Mouse (Mus musculus) forebrain, embryonic 14.5 days (tissue): ENCODE results near the gene Nek1. TPM values are rescaled to one million over a fixed set of nuclear protein-coding genes. Genes with fewer than 3 reads are reported as not detected.

ENCODE experiments used
- ATAC-seq: fragments of 200-750 bp; cut with Nextera tagmentation; 2 replicates; pipeline ENCODE4 v1.8.0; 2017; ENCODE audit warnings: mild to moderate bottlenecking, moderate library complexity
- DNase-seq: peaks from one replicate; pipeline ENCODE4 v3.0.0-alpha.2; 2015; ENCODE audit warnings: low spot score
- H3K27ac ChIP-seq: fragments of 300-500 bp; sonication (generic); 2 replicates; pipeline ENCODE4 v1.5.1; 2014; ENCODE audit warnings: low read depth, mild to moderate bottlenecking, control low read depth, low read length, moderate library complexity
- H3K27me3 ChIP-seq: fragments of 300-500 bp; sonication (generic); replicated peaks from 2 replicates; pipeline ENCODE4 v1.6.1; 2014; ENCODE audit warnings: low read length, control low read depth, mixed read lengths; ENCODE audit not compliant: control insufficient read depth, insufficient read depth
- H3K36me3 ChIP-seq: fragments of 300-500 bp; sonication (generic); 2 replicates; pipeline ENCODE4 v1.6.1; 2014; ENCODE audit warnings: low read length, control low read depth; ENCODE audit not compliant: control insufficient read depth, insufficient read depth
- H3K4me1 ChIP-seq: fragments of 300-500 bp; sonication (generic); 2 replicates; pipeline ENCODE4 v1.6.1; 2014; ENCODE audit warnings: antibody characterized with exemption, low read length, control low read depth; ENCODE audit not compliant: control insufficient read depth, insufficient read depth
- H3K4me2 ChIP-seq: fragments of 300-500 bp; sonication (generic); 2 replicates; pipeline ENCODE4 v1.6.1; 2014; ENCODE audit warnings: mild to moderate bottlenecking, control low read depth, low read length
- H3K4me3 ChIP-seq: fragments of 300-500 bp; sonication (generic); 2 replicates; pipeline ENCODE4 v1.5.1; 2014; ENCODE audit warnings: low read depth, low read length, control low read depth
- H3K9ac ChIP-seq: fragments of 300-500 bp; sonication (generic); 2 replicates; pipeline ENCODE4 v1.6.1; 2014; ENCODE audit warnings: mild to moderate bottlenecking, low read length, control low read depth, moderate library complexity
- H3K9me3 ChIP-seq: fragments of 300-500 bp; sonication (generic); replicated peaks from 2 replicates; pipeline ENCODE4 v1.6.1; 2016; ENCODE audit warnings: low read length, control low read depth, mixed read lengths; ENCODE audit not compliant: control insufficient read depth
- WGBS: fragments of 180-500 bp; shearing (Covaris S2); extraction: QIAGEN DNeasy Blood & Tissue Kit; methylation state at CpG from one replicate; pipeline ENCODE4 v1.1.7; 2014; 5-methylcytosine and 5-hydroxymethylcytosine counted together
- polyA plus RNA-seq: library from polyadenylated mRNA; unstranded; fragments of >200 nt; fragmentation: Nextera tagmentation; extraction: Ambion mirVana; gene quantifications from 2 replicates; pipeline ENCODE4 v1.2.1, GENCODE M21; 2014

The Nek1 gene
- polyA plus RNA-seq, 1 experiment from 2014 or later: 19.9 TPM

DNA sequence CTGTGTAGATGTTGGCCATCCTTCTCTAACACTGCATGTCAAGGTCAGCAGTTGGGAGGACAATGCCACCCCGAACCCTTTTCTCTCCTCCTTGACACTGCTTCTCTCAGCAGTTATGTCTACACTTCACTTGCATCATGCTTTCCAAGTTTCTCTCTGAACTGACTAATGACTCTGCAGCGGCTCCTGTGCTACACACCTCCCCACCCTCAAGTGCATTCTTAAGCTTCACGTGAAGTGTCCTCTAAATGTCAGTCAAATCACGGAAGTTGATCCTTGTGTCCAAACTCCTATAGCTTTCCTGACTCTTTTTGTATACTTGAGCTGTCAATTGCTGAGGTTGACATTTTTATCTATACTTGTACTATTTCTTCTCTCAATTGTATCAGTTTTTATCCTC lies 117.5 kb downstream of the Nek1 start:
- ATAC-seq (no peak), DNase-seq (no peak)
- 0 out of 2 replicates have a peak, but pooled peaks cover 4% of the 10 kb centered on the region for H3K36me3 ChIP-seq
- H3K27me3 ChIP-seq: no peaks in the 10 kb centered on the region
- H3K9me3 ChIP-seq: no peaks in the 10 kb centered on the region
- H3K4me2 ChIP-seq: no peak overlapping the region
- H3K9ac ChIP-seq: no peak overlapping the region
- H3K4me3 ChIP-seq: no peak overlapping the region
- WGBS: 88% methylated on average over 4 of the region's 4 CpGs
- H3K27ac ChIP-seq: no peak overlapping the region
- no peaks in the 10 kb centered on the region for H3K4me1 ChIP-seq

DNA sequence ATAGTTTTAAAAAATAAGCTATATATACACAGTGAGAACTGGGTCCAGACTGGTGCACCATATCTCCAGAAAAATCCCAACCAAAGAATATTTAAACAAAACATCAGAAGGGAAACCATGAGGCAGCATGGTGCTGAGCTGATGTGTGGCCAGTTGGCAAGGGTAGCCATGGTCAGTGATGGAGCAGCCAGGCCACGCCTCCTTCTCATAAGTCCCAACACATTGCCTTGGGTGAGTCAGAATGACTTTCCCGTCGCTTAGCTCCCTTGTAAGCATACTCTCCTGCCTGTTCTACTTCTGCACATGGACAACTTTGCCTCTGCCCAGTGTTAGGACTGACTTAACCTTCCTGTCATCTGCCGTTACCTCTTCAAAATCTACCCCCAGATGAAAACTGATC lies 118.9 kb downstream of the Nek1 start:
- H3K27me3 ChIP-seq: no peaks in the 10 kb centered on the region
- no peak overlapping the region for H3K4me2 ChIP-seq
- H3K9ac ChIP-seq: no peak overlapping the region
- WGBS: 96% methylated on average over 4 of the region's 4 CpGs
- H3K27ac ChIP-seq: no peak overlapping the region
- H3K9me3 ChIP-seq: no peaks in the 10 kb centered on the region
- H3K4me3 ChIP-seq: no peak overlapping the region
- ATAC-seq (no peak), DNase-seq (no peak)
- H3K36me3 ChIP-seq: 0 out of 2 replicates have a peak, but pooled peaks cover under 1% of the 10 kb centered on the region
- no peaks in the 10 kb centered on the region for H3K4me1 ChIP-seq

DNA sequence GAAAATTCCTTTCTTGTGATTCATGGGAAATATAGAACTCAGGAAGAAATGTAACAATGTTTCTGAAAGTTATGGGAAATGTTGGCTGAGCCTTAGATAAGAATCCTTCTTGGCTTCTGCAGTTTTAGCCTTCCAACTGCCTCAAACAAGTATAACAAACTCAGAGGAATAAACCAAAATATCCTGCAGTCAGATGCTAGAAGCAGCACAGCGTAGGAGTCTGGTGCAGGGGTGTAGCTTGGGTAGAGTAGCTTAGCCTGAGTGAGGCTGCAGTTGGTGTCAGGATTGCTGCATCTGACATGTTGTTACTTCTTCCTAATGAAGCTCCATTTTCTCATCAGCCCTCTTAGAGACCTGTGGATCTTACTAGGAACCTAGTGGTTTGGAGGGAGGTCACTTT lies 128.6 kb downstream of the Nek1 start:
- WGBS: 100% methylated on average over 1 of the region's 1 CpGs
- H3K27ac ChIP-seq: no peak overlapping the region
- DNase-seq (no peak), ATAC-seq (no peak)
- H3K4me3 ChIP-seq: no peak overlapping the region
- H3K4me1 ChIP-seq: no peaks in the 10 kb centered on the region
- no peaks in the 10 kb centered on the region for H3K9me3 ChIP-seq
- H3K27me3 ChIP-seq: no peaks in the 10 kb centered on the region
- no peak overlapping the region for H3K4me2 ChIP-seq
- H3K9ac ChIP-seq: no peak overlapping the region
- peaks cover 16% of the 10 kb centered on the region; the same call in 1 of the 2 replicates for H3K36me3 ChIP-seq

DNA sequence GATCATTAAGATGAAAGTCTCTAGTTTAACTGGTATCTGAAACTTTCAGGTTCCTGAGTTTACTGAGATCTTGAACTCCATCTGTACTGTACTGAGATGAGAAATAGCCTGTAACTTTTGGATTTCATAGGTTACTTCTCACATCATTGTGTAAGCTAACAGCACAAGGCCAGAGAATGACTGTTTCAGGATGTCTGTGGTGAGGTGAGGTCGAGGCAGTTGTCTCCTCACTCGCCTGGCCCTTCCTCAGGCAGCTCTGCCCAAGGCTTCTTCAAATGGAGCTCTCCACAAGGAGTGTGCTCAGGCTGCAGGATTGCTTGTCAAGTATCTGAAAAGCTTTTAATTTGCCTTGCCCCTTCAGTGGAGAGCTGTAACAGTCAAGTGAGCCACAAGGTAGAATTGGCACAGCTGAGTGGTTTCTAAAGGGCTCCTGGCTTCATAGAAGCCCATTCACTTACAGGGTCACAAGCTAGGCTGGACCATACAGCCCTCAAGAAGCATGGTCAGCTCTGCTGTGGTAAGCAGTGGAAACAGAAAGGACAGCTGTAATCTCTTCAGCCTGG lies 134.4 kb downstream of the Nek1 start:
- no peaks in the 10 kb centered on the region for H3K4me1 ChIP-seq
- DNase-seq: no peak
- H3K36me3 ChIP-seq: peaks cover 13% of the 10 kb centered on the region; the same call in 1 of the 2 replicates
- WGBS: 58% methylated on average over 2 of the region's 2 CpGs
- H3K9me3 ChIP-seq: no peaks in the 10 kb centered on the region
- H3K27ac ChIP-seq: no peak overlapping the region
- H3K4me3 ChIP-seq: no peak overlapping the region
- ATAC-seq: no peak
- H3K27me3 ChIP-seq: no peaks in the 10 kb centered on the region
- H3K4me2 ChIP-seq: no peak overlapping the region
- no peak overlapping the region for H3K9ac ChIP-seq

DNA sequence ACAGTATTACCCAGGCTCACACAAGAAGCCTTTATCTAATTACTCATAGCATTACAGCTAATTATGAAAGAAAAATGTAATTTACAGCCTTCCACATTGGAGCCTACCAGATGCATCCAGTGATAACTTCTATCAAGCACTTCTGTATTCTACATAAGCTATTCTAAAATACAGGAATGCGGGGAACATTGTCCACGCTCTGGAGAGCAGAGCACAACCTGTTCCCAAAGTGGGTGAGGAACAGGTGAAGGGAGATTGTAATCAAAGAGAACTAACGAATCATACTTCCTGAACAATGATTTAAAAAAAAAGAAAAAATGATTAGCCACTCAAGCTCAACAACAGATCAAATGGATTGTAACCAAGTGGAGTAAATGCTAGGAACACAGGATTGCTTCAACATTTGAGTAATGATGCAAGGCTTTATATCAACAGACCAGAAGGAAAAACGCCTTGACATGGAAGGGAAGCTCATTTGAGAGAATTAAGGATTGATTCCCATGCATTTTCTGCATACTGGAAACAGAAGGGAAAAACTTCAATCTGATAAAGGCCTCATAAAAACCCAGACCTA lies 139.7 kb downstream of the Nek1 start:
- Histone ChIP-seq H3K9ac (no peak overlapping the region), H3K4me3 (no peak overlapping the region), H3K36me3 (0 out of 2 replicates have a peak, but pooled peaks cover 3% of the 10 kb centered on the region), H3K9me3 (no peaks in the 10 kb centered on the region), H3K4me2 (no peak overlapping the region), H3K4me1 (no peaks in the 10 kb centered on the region), H3K27me3 (no peaks in the 10 kb centered on the region), H3K27ac (no peak overlapping the region)
- ATAC-seq: no peak
- WGBS: 86% methylated on average over 4 of the region's 4 CpGs
- no peak for DNase-seq

DNA sequence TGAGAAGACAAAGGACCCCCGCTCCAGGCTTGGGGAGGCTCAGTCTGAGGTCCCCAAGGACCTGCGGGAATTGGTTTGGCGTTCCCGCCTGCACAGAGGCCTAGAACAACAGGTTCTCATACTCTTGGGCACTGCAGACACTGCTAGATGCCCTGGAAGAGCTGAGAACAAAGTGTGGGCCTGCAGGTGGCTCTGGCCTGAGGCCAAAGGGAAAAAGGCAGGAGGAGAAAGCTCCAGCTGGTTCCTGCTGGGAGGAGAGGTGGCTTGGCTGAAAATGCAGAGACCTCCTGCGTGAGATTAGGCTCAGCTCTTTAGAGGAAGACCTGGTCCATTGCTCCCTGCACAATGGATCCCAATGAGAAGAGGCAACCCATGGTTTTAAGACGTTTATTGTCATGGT lies 148.9 kb downstream of the Nek1 start:
- no peaks in the 10 kb centered on the region for H3K27me3 ChIP-seq
- H3K4me1 ChIP-seq: no peaks in the 10 kb centered on the region
- 44% methylated on average over 6 of the region's 6 CpGs for WGBS

DNA sequence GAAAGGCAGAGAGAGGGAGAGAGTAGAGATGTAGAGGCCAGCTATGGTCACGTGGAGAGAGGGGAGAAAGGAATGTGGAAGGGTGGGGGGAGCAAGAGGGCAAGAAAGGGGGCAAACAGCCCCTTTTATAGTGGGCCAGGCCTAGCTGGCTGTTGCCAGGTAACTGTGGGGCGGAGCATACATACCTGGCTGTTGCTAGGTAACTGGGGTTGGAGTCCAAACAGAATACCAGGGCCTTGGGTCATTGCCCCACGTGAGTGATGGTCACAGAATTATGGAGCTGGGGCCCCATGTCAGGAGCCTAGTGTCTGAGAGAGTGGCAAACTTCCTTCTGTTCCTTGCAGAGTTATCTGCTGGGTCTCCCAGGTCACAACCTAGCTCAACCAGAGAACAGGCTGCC lies 149.3 kb downstream of the Nek1 start:
- H3K36me3 ChIP-seq: no peaks in the 10 kb centered on the region
- ATAC-seq (no peak), DNase-seq (no peak)
- no peak overlapping the region for H3K4me2 ChIP-seq
- no peaks in the 10 kb centered on the region for H3K9me3 ChIP-seq
- no peak overlapping the region for H3K27ac ChIP-seq
- no peaks in the 10 kb centered on the region for H3K4me1 ChIP-seq
- no peak overlapping the region for H3K4me3 ChIP-seq
- no peak overlapping the region for H3K9ac ChIP-seq
- WGBS: 42% methylated on average over 3 of the region's 3 CpGs
- H3K27me3 ChIP-seq: no peaks in the 10 kb centered on the region

More for the DNA sequence above, 148.9 kb downstream of the Nek1 start:
- no peak overlapping the region for H3K4me2 ChIP-seq
- no peaks in the 10 kb centered on the region for H3K36me3 ChIP-seq
- ATAC-seq (no peak), DNase-seq (no peak)
- no peak overlapping the region for H3K9ac ChIP-seq
- H3K27ac ChIP-seq: no peak overlapping the region
- no peak overlapping the region for H3K4me3 ChIP-seq
- no peaks in the 10 kb centered on the region for H3K9me3 ChIP-seq

DNA sequence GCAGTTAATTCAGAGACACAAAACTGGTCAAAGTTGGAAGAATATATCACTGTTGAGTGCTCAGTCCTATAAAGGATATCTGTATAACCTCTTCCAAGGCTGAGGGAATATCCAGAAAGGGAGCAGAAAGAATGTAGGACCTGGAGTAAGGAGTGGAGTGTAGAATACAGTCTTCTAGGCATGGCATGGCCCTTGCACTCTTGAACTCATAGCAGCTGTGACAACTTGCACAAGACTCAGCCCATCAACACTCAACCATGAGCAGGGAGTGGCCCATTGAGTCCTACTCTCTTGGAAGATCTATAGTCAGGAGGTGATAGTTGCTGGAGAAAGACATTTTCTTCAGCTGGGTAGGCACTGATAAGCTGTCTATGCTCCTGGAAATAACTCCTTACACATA lies 149.8 kb downstream of the Nek1 start:
- no peak for ATAC-seq

DNA sequence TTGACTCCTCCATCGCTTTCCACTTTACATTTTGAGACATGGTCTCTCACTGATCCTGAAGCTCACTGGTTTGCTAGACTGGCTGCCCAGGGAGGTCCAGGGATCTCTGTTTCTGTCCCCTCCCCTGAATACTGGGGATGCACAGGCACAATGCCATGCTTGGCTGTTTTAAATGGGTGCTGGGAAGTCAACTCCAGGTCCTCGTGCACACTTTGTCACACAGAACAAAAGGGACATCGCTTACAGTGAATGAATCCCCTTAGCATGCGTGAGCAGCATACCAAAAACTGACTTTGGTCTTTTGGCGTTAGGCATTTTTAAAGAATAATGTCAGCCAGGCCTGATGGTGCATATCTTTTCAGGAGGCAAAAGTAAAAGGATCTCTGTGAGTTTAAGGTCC lies 155.7 kb downstream of the Nek1 start:
- ATAC-seq: no peak

More for the DNA sequence above, 149.8 kb downstream of the Nek1 start:
- Histone ChIP-seq H3K9me3 (no peaks in the 10 kb centered on the region), H3K9ac (no peak overlapping the region), H3K4me3 (no peak overlapping the region), H3K4me1 (no peaks in the 10 kb centered on the region), H3K27ac (no peak overlapping the region), H3K4me2 (no peak overlapping the region), H3K27me3 (no peaks in the 10 kb centered on the region), H3K36me3 (no peaks in the 10 kb centered on the region)
- DNase-seq: no peak

More for the DNA sequence above, 155.7 kb downstream of the Nek1 start:
- 56% methylated on average over 5 of the region's 5 CpGs for WGBS
- no peak overlapping the region for H3K9ac ChIP-seq
- H3K27me3 ChIP-seq: no peaks in the 10 kb centered on the region
- peak; percentile 14 for DNase-seq
- H3K36me3 ChIP-seq: no peaks in the 10 kb centered on the region
- no peak overlapping the region for H3K4me2 ChIP-seq
- no peak overlapping the region for H3K27ac ChIP-seq
- H3K4me1 ChIP-seq: no peaks in the 10 kb centered on the region
- H3K9me3 ChIP-seq: no peaks in the 10 kb centered on the region
- H3K4me3 ChIP-seq: no peak overlapping the region
